Mouse (Mus musculus) heart, postnatal 0 days (tissue): ENCODE data around the gene Itga8. TPM values are rescaled to one million over a fixed set of nuclear protein-coding genes. Genes with fewer than 3 reads are reported as not detected.

ENCODE experiments used
- ATAC-seq: fragments of 200-750 bp; cut with Nextera tagmentation; 2 replicates; pipeline ENCODE4 v1.8.0; 2017; ENCODE audit warnings: low read depth, moderate number of reproducible peaks, moderate library complexity; ENCODE audit not compliant: insufficient read depth
- DNase-seq: peaks from one replicate; pipeline ENCODE4 v3.0.0-alpha.2; 2016; ENCODE audit warnings: low spot score
- H3K27ac ChIP-seq: fragments of 300-500 bp; sonication (generic); 2 replicates; pipeline ENCODE4 v1.5.1; 2014; ENCODE audit warnings: low read depth, mild to moderate bottlenecking
- H3K27me3 ChIP-seq: fragments of 300-500 bp; sonication (generic); 2 replicates; pipeline ENCODE4 v1.6.1; 2014; ENCODE audit warnings: low read length, mixed read lengths; ENCODE audit not compliant: control insufficient read depth, insufficient read depth
- H3K36me3 ChIP-seq: fragments of 300-500 bp; sonication (generic); replicated peaks from 2 replicates; pipeline ENCODE4 v1.6.1; 2014; ENCODE audit warnings: low read length, mixed read lengths; ENCODE audit not compliant: control insufficient read depth, insufficient read depth
- H3K4me1 ChIP-seq: fragments of 300-500 bp; sonication (generic); 2 replicates; pipeline ENCODE4 v1.6.1; 2014; ENCODE audit warnings: antibody characterized with exemption; ENCODE audit not compliant: control insufficient read depth, insufficient read depth
- H3K4me2 ChIP-seq: fragments of 300-500 bp; sonication (generic); 2 replicates; pipeline ENCODE4 v1.6.1; 2014; ENCODE audit warnings: low read depth, mild to moderate bottlenecking, low read length, moderate library complexity
- H3K4me3 ChIP-seq: fragments of 300-500 bp; sonication (generic); 2 replicates; pipeline ENCODE4 v1.5.1; 2014; ENCODE audit warnings: low read depth, low read length
- H3K9ac ChIP-seq: fragments of 300-500 bp; sonication (generic); replicated peaks from 2 replicates; pipeline ENCODE4 v1.6.1; 2014; ENCODE audit warnings: low read depth, low read length, mixed read lengths
- H3K9me3 ChIP-seq: fragments of 300-500 bp; sonication (generic); replicated peaks from 2 replicates; pipeline ENCODE4 v1.6.1; 2016; ENCODE audit warnings: low read length; ENCODE audit not compliant: control insufficient read depth
- CTCF ChIP-seq: IDR thresholded peaks from 2 replicates; pipeline ENCODE4 v1.5.1; 2016; ENCODE audit warnings: antibody characterized with exemption, control low read depth, low read depth
- EP300 ChIP-seq: IDR thresholded peaks from 2 replicates; pipeline ENCODE4 v1.6.1; 2016; ENCODE audit warnings: antibody characterized with exemption, low read depth
- WGBS: fragments of 180-500 bp; shearing (Covaris S2); extraction: QIAGEN DNeasy Blood & Tissue Kit; methylation state at CpG from one replicate; pipeline ENCODE4 v1.1.7; 2014; 5-methylcytosine and 5-hydroxymethylcytosine counted together
- polyA plus RNA-seq: library from polyadenylated mRNA; unstranded; fragments of >200 nt; fragmentation: Nextera tagmentation; extraction: Ambion mirVana; gene quantifications from 2 replicates; pipeline ENCODE4 v1.2.1, GENCODE M21; 2015
- total RNA-seq: library from RNA; depleted of rRNA; stranded (reverse); fragments of >200 nt; gene quantifications from 2 replicates; pipeline ENCODE4 v1.2.3, GENCODE M21; 2014; ENCODE audit warnings: low replicate concordance

Gene Itga8
- total and polyA plus RNA-seq, 2 experiments from 2014 or later: 5.6 to 15.0 TPM

DNA sequence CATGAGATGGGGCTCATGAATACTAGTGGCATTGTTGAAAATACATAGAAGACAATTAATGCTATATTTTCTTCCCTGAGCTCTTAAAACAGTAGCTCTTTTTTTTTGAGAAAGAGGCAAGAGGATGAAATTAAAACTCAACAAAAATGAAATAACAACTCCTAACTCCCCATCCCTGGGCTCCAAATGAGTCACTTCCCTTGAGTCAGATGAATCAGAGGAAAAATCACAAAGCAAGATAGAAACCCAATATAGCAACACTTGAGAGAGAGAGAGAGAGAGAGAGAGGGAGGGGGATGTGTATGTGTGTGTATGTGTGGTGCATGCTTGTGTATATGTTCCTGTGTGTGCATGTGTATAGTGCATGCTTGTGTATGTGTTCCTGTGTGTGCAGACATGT lies 131.5 kb downstream of the Itga8 start:
- ATAC-seq: no peak
- no peak overlapping the region for H3K9ac ChIP-seq

DNA sequence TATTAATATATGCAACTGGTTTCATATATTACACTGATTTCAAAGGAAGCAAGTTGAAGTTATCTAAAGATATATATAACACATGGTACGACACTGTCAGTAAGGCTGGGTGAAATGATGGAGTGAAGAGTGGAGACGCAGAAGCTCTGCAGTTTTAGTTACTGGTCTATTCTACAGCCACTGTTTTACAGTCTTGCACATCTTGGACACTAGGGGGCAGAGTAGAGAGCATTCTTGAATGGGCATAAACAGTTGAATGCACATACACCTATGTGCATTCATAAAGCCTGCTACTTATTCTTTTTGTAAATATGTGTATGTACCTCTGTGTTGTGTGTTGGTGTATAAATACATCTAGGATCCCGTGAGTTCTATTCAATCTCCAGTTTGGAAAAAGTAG lies 141.2 kb downstream of the Itga8 start:
- no peaks in the 10 kb centered on the region for H3K27me3 ChIP-seq
- no peak overlapping the region for H3K4me2 ChIP-seq
- TF ChIP-seq CTCF: peak; percentile 44
- TF ChIP-seq EP300: no peak
- H3K36me3 ChIP-seq: no peaks in the 10 kb centered on the region
- no peaks in the 10 kb centered on the region for H3K4me1 ChIP-seq
- no peaks in the 10 kb centered on the region for H3K9me3 ChIP-seq
- 68% methylated on average over 3 of the region's 3 CpGs for WGBS
- no peak overlapping the region for H3K27ac ChIP-seq
- H3K9ac ChIP-seq: no peak overlapping the region
- ATAC-seq (no peak), DNase-seq (no peak)
- no peak overlapping the region for H3K4me3 ChIP-seq

More for the DNA sequence above, 131.5 kb downstream of the Itga8 start:
- no peak overlapping the region for H3K4me2 ChIP-seq
- DNase-seq: no peak
- no peaks in the 10 kb centered on the region for H3K36me3 ChIP-seq
- H3K9me3 ChIP-seq: no peaks in the 10 kb centered on the region
- TF ChIP-seq EP300 (no peak), CTCF (no peak)
- H3K4me3 ChIP-seq: no peak overlapping the region
- no peaks in the 10 kb centered on the region for H3K4me1 ChIP-seq
- no peak overlapping the region for H3K27ac ChIP-seq
- no peaks in the 10 kb centered on the region for H3K27me3 ChIP-seq

DNA sequence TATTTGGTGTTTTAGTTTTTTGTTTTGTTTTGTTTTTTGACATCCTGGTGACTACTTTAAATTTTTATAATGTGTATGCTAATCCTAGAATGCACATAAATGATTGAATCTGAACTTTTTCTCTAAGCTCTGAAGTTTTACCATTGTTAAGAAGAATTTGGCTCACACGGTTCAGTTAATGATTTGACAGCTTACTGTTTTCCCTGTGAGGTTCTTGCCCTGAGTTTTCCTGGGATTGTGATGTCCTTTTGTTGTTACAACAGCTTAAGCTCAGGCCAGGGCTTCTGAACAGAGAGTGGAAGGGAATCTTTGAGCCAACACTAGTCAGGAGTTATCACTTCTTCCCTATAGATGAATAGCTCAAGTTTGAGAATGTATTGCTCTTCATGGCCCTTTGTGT lies 144.7 kb downstream of the Itga8 start:
- no peak overlapping the region for H3K9ac ChIP-seq
- no peaks in the 10 kb centered on the region for H3K4me1 ChIP-seq
- H3K27me3 ChIP-seq: no peaks in the 10 kb centered on the region
- no peak overlapping the region for H3K27ac ChIP-seq
- DNase-seq (no peak), ATAC-seq (no peak)
- H3K36me3 ChIP-seq: no peaks in the 10 kb centered on the region
- TF ChIP-seq CTCF (no peak), EP300 (no peak)
- H3K9me3 ChIP-seq: no peaks in the 10 kb centered on the region
- WGBS: 45% methylated on average over 1 of the region's 1 CpGs
- no peak overlapping the region for H3K4me3 ChIP-seq
- H3K4me2 ChIP-seq: no peak overlapping the region

GRCm38 (mm10) chr2:12156401-12156800 lies 145.3 kb downstream of the Itga8 start:
- TF ChIP-seq CTCF (no peak), EP300 (no peak)

DNA sequence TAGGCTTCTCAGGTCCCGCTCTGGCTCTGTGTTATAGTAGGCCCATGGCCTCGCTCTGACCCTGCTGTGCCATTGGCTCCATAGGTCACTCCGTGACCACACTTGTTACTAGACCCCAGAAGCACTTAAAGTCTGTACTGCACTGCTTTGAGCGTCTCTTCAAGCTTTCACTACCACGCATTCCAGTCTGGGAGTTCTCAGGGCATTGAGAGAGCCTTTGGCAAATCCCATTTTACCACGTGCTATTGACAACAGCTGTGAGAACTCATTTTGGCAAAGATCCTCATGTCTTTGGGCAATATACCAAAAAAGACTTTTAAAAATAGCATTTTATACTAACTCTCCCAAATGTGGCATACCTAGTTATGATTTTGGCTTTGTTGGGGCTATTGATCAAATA lies 147.0 kb downstream of the Itga8 start:
- no peak for TF ChIP-seq EP300
- TF ChIP-seq CTCF: no peak
- DNase-seq (peak; percentile 7), ATAC-seq (no peak)
- Histone ChIP-seq H3K36me3 (no peaks in the 10 kb centered on the region), H3K9ac (no peak overlapping the region), H3K4me2 (no peak overlapping the region), H3K4me3 (no peak overlapping the region), H3K9me3 (no peaks in the 10 kb centered on the region), H3K4me1 (no peaks in the 10 kb centered on the region), H3K27me3 (no peaks in the 10 kb centered on the region), H3K27ac (no peak overlapping the region)
- 52% methylated on average over 6 of the region's 6 CpGs for WGBS

More at GRCm38 (mm10) chr2:12156401-12156800, 145.3 kb downstream of the Itga8 start:
- Histone ChIP-seq H3K36me3 (no peaks in the 10 kb centered on the region), H3K4me1 (no peaks in the 10 kb centered on the region), H3K27ac (no peak overlapping the region), H3K27me3 (no peaks in the 10 kb centered on the region), H3K9ac (no peak overlapping the region), H3K4me3 (no peak overlapping the region), H3K9me3 (no peaks in the 10 kb centered on the region), H3K4me2 (no peak overlapping the region)
- ATAC-seq (no peak), DNase-seq (no peak)
- WGBS: 84% methylated on average over 3 of the region's 3 CpGs

DNA sequence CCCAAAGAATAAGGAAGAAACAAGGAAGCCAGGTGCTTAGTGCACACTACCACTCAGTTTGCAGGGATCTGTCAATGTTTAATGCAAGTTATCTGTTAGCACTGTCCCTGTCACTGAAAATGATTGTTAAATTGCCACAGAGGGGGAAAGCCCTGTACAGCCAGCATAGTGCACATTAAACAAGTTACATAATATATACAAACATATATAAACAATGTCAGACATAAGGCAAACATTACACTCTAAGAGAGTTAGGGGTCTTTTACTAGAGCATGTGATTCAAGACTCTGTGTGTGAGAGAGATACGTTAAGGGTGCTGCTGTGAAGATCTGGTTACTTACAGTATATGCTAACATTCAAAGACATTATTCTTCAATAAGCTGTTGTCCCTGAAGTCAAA lies 148.2 kb downstream of the Itga8 start:
- Histone ChIP-seq H3K4me2 (no peak overlapping the region), H3K27ac (no peak overlapping the region), H3K36me3 (no peaks in the 10 kb centered on the region), H3K4me3 (no peak overlapping the region), H3K4me1 (no peaks in the 10 kb centered on the region), H3K27me3 (no peaks in the 10 kb centered on the region), H3K9me3 (no peaks in the 10 kb centered on the region), H3K9ac (no peak overlapping the region)
- TF ChIP-seq EP300 (no peak), CTCF (no peak)
- DNase-seq (no peak), ATAC-seq (no peak)
- 85% methylated on average over 1 of the region's 1 CpGs for WGBS
